Mouse (Mus musculus) MEL (cell line): ENCODE measurements around the gene Vamp2.

ENCODE experiments used
- E2F4 ChIP-seq: IDR thresholded peaks from 2 replicates; pipeline ENCODE4 v1.6.1; 2011; ENCODE audit warnings: low read depth, low read length, improper control_type of control experiment, borderline replicate concordance
- EP300 ChIP-seq, 2 experiments: IDR thresholded peaks; 2 replicates each; pipeline ENCODE4 v1.6.1; 2011; ENCODE audit warnings: improper control_type of control experiment in 2 of 2, low read length in 2 of 2, low read depth in 1 of 2, mild to moderate bottlenecking in 1 of 2
- NELFE ChIP-seq: IDR thresholded peaks from 2 replicates; pipeline ENCODE4 v1.6.1; 2011; ENCODE audit warnings: low read depth, low read length, improper control_type of control experiment
- TBP ChIP-seq: IDR thresholded peaks from 2 replicates; pipeline ENCODE4 v1.8.0; 2011; ENCODE audit warnings: low read depth, low read length, improper control_type of control experiment
- TCF12 ChIP-seq: IDR thresholded peaks from 2 replicates; pipeline ENCODE4 v1.6.1; 2014; ENCODE audit warnings: low read depth, mild to moderate bottlenecking, inconsistent platforms, low read length, improper control_type of control experiment, moderate library complexity

DNA sequence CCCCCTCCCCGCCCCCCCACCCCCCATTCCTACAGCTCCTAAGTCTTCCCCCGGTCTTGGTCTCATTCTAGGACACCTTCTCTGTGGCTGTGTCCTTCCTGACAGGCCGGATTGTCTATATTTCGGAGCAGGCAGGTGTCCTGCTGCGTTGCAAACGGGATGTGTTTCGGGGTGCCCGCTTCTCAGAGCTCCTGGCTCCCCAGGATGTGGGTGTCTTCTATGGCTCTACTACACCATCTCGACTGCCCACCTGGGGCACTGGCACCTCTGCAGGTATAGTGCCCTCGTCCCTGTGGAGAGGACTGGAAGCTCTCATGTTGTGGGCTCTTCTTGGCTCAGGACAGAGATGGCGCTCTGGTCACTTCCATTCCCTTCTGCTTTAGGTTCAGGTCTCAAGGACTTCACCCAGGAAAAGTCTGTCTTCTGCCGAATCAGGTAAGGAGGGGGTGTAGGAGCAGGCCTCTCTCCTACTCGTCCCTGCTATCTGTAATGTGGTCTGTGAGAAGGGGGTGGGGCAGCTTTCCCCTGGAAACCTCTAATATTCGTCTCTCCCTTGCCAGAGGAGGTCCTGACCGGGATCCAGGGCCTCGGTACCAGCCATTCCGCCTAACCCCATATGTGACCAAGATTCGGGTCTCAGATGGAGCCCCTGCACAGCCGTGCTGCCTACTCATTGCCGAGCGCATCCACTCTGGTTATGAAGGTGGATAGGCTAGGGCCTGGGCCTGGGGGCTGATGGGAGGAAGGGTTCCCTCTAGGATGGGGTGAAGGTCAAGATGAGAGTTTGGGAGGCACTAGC lies 13.5 kb downstream of the Vamp2 start:
- TF ChIP-seq E2F4 (no peak), TCF12 (no peak), NELFE (no peak), EP300 (IDR thresholded peaks at IDR 0.05; ENCODE audit: low read depth in 1 of 2, low read length in 2 of 2) (no peak), TBP (no peak)
